Mouse (Mus musculus): ENCODE data around the gene Ube2j2. TPM values are rescaled to one million over a fixed set of nuclear protein-coding genes. Genes with fewer than 3 reads are reported as not detected.

Ube2j2 gene
- polyA plus RNA-seq, 1 experiment from 2014 or later, result 50.2 TPM

DNA sequence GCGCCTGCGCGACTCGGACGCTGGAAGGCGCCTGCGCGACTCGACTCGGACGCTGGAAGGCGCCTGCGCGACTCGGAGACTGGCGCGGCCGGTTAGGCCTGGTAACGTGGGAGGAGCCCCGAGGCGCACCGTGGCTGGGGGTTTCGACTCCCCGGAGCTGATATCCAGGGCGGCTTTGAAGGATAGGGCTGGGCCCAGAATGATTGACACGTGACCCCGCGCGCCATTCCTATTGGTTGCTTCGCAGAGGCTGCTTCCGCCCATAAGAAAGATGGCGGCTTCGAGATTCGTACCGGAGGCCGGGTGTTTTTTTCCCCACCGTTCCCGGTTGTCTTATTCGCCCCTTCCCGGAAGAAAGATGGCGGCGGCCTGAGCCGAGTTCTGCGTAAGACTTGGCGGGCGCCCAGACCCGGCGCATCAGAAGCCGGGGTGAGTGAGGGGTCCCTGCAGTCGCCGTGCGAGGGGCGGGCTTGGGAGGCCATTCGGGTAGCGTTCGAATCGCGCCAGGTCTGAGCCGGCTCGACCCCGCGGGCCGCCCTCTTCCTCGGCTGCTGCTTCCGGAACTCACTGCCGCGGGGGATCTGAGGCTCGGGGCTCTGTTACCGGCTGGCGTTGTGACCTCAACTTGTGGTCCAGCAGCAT, 49.4 kb downstream of the Ube2j2 start:
- H3K9ac ChIP-seq, result peak overlapping the region; percentile 90
- H3K36me3 ChIP-seq (replicated peaks), result peaks cover 22% of the 10 kb centered on the region
- peak overlapping the region; percentile 98 for H3K4me3 ChIP-seq (replicated peaks)
- H3K27ac ChIP-seq (replicated peaks), result peak overlapping the region; percentile 99
- ATAC-seq (ENCODE audit: insufficient read depth), result peak; percentile 75
- peak overlapping the region; percentile 75 for H3K4me2 ChIP-seq
- H3K9me3 ChIP-seq (replicated peaks), result no peaks in the 10 kb centered on the region
- no peaks in the 10 kb centered on the region for H3K27me3 ChIP-seq
- H3K4me1 ChIP-seq (replicated peaks), result peaks cover 66% of the 10 kb centered on the region
- under 1% methylated on average over 70 of the region's 70 CpGs for WGBS (ENCODE audit: insufficient replicate concordance)

DNA sequence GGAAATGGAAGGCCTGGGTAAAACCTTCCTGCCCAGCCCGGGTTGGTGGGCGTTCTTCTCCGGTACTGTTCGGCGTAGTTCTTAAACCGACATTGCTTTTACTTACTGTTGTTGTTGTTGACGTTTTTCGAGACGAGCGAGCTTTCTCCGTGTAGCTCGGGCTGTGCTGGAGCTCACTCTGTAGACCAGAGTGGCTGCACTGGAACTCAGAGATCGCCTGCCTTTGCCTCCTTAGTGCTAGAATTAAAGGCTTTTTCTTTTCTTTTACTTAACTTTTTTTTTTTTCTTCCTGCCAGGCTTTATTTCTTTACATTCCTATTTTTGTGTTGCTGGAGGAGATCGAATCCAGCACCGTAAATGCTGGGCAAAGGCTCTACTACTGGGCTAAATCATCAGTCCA, 50.0 kb downstream of the Ube2j2 start:
- no peaks in the 10 kb centered on the region for H3K9me3 ChIP-seq (replicated peaks)
- no peak for ATAC-seq (ENCODE audit: insufficient read depth)
- H3K9ac ChIP-seq, result peak overlapping the region; percentile 90
- H3K4me3 ChIP-seq (replicated peaks), result peak overlapping the region; percentile 98
- peak overlapping the region; percentile 99 for H3K27ac ChIP-seq (replicated peaks)
- peaks cover 60% of the 10 kb centered on the region for H3K4me1 ChIP-seq (replicated peaks)
- 2% methylated on average over 15 of the region's 15 CpGs for WGBS (ENCODE audit: insufficient replicate concordance)
- H3K36me3 ChIP-seq (replicated peaks), result peaks cover 28% of the 10 kb centered on the region
- H3K4me2 ChIP-seq, result peak overlapping the region; percentile 75
- H3K27me3 ChIP-seq, result no peaks in the 10 kb centered on the region

DNA sequence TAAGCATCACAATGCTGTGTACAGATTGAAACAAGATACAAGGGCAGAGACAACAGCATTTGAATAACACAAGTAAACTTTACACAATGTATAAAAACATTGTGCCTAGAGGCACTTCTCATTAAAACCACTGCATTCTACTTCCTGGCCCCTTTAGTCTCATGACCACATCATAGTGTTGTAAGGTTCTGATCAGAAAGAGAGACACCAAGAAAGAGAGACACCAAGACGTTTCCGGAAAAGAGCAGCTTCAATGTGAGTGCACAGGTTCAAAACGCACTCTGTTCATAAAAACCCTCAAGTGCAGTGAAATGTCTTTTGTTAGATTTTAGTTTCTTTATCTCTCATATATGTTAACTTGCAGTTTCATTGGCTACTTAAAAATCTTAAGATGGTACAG, 60.5 kb downstream of the Ube2j2 start:
- WGBS (ENCODE audit: insufficient replicate concordance), result 83% methylated on average over 3 of the region's 3 CpGs
- Histone ChIP-seq H3K36me3 (replicated peaks) (peaks cover 93% of the 10 kb centered on the region), H3K27ac (replicated peaks) (no peak overlapping the region), H3K9me3 (replicated peaks) (no peaks in the 10 kb centered on the region), H3K4me3 (replicated peaks) (no peak overlapping the region), H3K4me2 (no peak overlapping the region), H3K4me1 (replicated peaks) (no peaks in the 10 kb centered on the region), H3K9ac (no peak overlapping the region), H3K27me3 (no peaks in the 10 kb centered on the region)
- no peak for ATAC-seq (ENCODE audit: insufficient read depth)

DNA sequence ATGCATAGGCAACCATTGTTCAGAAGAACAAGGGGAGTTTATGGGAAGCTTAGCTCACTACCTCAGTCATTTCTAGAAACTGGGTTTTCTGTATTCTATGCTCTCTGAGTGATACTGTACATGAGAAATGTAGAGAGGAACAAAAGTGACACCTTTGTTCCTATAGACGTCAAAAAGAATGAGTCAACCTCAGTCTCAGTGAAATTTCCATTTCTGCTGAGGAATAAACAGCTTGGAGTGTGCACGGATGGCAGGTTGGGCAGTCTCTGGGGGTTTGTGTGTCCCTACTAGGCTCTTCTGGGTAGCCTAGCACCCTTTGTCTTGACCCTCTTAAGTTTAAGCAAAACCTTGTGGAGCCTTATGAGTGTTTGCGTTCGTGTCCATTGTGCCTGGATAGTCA, 64.7 kb downstream of the Ube2j2 start:
- 80% methylated on average over 4 of the region's 4 CpGs for WGBS (ENCODE audit: insufficient replicate concordance)

More for the DNA sequence above, 64.7 kb downstream of the Ube2j2 start:
- Histone ChIP-seq H3K9ac (no peak overlapping the region), H3K4me1 (replicated peaks) (no peaks in the 10 kb centered on the region), H3K27ac (replicated peaks) (no peak overlapping the region), H3K36me3 (replicated peaks) (peaks cover 95% of the 10 kb centered on the region), H3K4me2 (no peak overlapping the region), H3K9me3 (replicated peaks) (no peaks in the 10 kb centered on the region), H3K4me3 (replicated peaks) (no peak overlapping the region), H3K27me3 (no peaks in the 10 kb centered on the region)
- ATAC-seq (ENCODE audit: insufficient read depth), result no peak

Small RNA genes lying within 50 kb of the gene (microRNA-seq; reads per million reads assigned to microRNA genes)
- gene Gm22991, result not detected

Other genes starting within 250 kb of the Ube2j2 start
- gene Fndc10, start 249.5 kb upstream of the Ube2j2 start, polyA plus RNA-seq (2015; fragmentation: Nextera tagmentation; extraction: Ambion mirVana), result 0.24 and 0.48 TPM in 2 replicates
- gene Ssu72, start 239.0 kb upstream of the Ube2j2 start, polyA plus RNA-seq (2015; fragmentation: Nextera tagmentation; extraction: Ambion mirVana), result 52.0 and 52.4 TPM in 2 replicates
- 0.08 and 0.10 TPM in 2 replicates for gene Tmem240, start 209.0 kb upstream of the Ube2j2 start, polyA plus RNA-seq (2015; fragmentation: Nextera tagmentation; extraction: Ambion mirVana)
- gene Atad3a, start 182.7 kb upstream of the Ube2j2 start, polyA plus RNA-seq (2015; fragmentation: Nextera tagmentation; extraction: Ambion mirVana), result 47.9 and 56.5 TPM in 2 replicates
- 0.33 and 0.54 TPM in 2 replicates for gene Vwa1, start 169.1 kb upstream of the Ube2j2 start, polyA plus RNA-seq (2015; fragmentation: Nextera tagmentation; extraction: Ambion mirVana)
- gene Tmem88b, start 158.0 kb upstream of the Ube2j2 start, polyA plus RNA-seq (2015; fragmentation: Nextera tagmentation; extraction: Ambion mirVana), result 0.13 and 0.22 TPM in 2 replicates
- 0.07 TPM in 1 of 2 replicates, not detected in the other for gene Ankrd65, start 153.4 kb upstream of the Ube2j2 start, polyA plus RNA-seq (2015; fragmentation: Nextera tagmentation; extraction: Ambion mirVana)
- 135 and 141 TPM in 2 replicates for gene Mrpl20, start 141.0 kb upstream of the Ube2j2 start, polyA plus RNA-seq (2015; fragmentation: Nextera tagmentation; extraction: Ambion mirVana)
- 65.6 and 77.1 TPM in 2 replicates for gene Ccnl2, start 131.3 kb upstream of the Ube2j2 start, polyA plus RNA-seq (2015; fragmentation: Nextera tagmentation; extraction: Ambion mirVana)
- 94.0 and 108 TPM in 2 replicates for gene Aurkaip1, start 112.6 kb upstream of the Ube2j2 start, polyA plus RNA-seq (2015; fragmentation: Nextera tagmentation; extraction: Ambion mirVana)
- 7.7 and 9.9 TPM in 2 replicates for gene Mxra8, start 104.2 kb upstream of the Ube2j2 start, polyA plus RNA-seq (2015; fragmentation: Nextera tagmentation; extraction: Ambion mirVana)
- gene Dvl1, start 96.4 kb upstream of the Ube2j2 start, polyA plus RNA-seq (2015; fragmentation: Nextera tagmentation; extraction: Ambion mirVana), result 5.0 and 6.9 TPM in 2 replicates
- gene Tas1r3, start 80.5 kb upstream of the Ube2j2 start, polyA plus RNA-seq (2015; fragmentation: Nextera tagmentation; extraction: Ambion mirVana), result 0.08 and 0.15 TPM in 2 replicates
- gene Cptp, start 74.4 kb upstream of the Ube2j2 start, polyA plus RNA-seq (2015; fragmentation: Nextera tagmentation; extraction: Ambion mirVana), result 7.5 and 8.9 TPM in 2 replicates
- 34.3 and 37.6 TPM in 2 replicates for gene Ints11, start 74.3 kb upstream of the Ube2j2 start, polyA plus RNA-seq (2015; fragmentation: Nextera tagmentation; extraction: Ambion mirVana)
- 14.3 and 15.6 TPM in 2 replicates for gene Pusl1, start 52.0 kb upstream of the Ube2j2 start, polyA plus RNA-seq (2015; fragmentation: Nextera tagmentation; extraction: Ambion mirVana)
- 6.5 and 8.5 TPM in 2 replicates for gene Acap3, start 52.0 kb upstream of the Ube2j2 start, polyA plus RNA-seq (2015; fragmentation: Nextera tagmentation; extraction: Ambion mirVana)
- 76.3 and 81.9 TPM in 2 replicates for gene C1qtnf12, start 18.5 kb downstream of the Ube2j2 start, polyA plus RNA-seq (2015; fragmentation: Nextera tagmentation; extraction: Ambion mirVana)
- gene B3galt6, start 48.8 kb downstream of the Ube2j2 start, polyA plus RNA-seq (2015; fragmentation: Nextera tagmentation; extraction: Ambion mirVana), result 4.4 and 4.6 TPM in 2 replicates
- gene Sdf4, start 49.0 kb downstream of the Ube2j2 start, polyA plus RNA-seq (2015; fragmentation: Nextera tagmentation; extraction: Ambion mirVana), result 77.0 and 81.4 TPM in 2 replicates
- 0.23 and 0.51 TPM in 2 replicates for gene Tnfrsf4, start 70.0 kb downstream of the Ube2j2 start, polyA plus RNA-seq (2015; fragmentation: Nextera tagmentation; extraction: Ambion mirVana)
- gene Tnfrsf18, start 82.3 kb downstream of the Ube2j2 start, polyA plus RNA-seq (2015; fragmentation: Nextera tagmentation; extraction: Ambion mirVana), result 0.66 and 0.73 TPM in 2 replicates
- 0.22 and 0.58 TPM in 2 replicates for gene Ttll10, start 115.6 kb downstream of the Ube2j2 start, polyA plus RNA-seq (2015; fragmentation: Nextera tagmentation; extraction: Ambion mirVana)
- gene 9430015G10Rik, start 166.2 kb downstream of the Ube2j2 start, polyA plus RNA-seq (2015; fragmentation: Nextera tagmentation; extraction: Ambion mirVana), result 10.5 and 12.3 TPM in 2 replicates
- gene Rnf223, start 186.7 kb downstream of the Ube2j2 start, polyA plus RNA-seq (2015; fragmentation: Nextera tagmentation; extraction: Ambion mirVana), result 0.08 and 0.18 TPM in 2 replicates